Mouse (Mus musculus): ENCODE results near the gene Dio1.
A peak's percentile ranks its signal among the peaks of the same experiment; 100 is the strongest.

Dio1 gene

GRCm38 (mm10) chr4:107274511-107274910 is 32.5 kb downstream of the Dio1 start:
- Histone ChIP-seq H3K27me3 (ENCODE audit: insufficient read depth, low read length) (no peaks in the 10 kb centered on the region), H3K4me1 (replicated peaks; ENCODE audit: low read depth, low read length) (peaks cover 7% of the 10 kb centered on the region), H3K36me3 (ENCODE audit: insufficient read depth, low read length) (no peaks in the 10 kb centered on the region), H3K9me3 (ENCODE audit: low read length) (no peaks in the 10 kb centered on the region), H3K4me3 (replicated peaks; ENCODE audit: low read length) (no peak overlapping the region)
- TF ChIP-seq CTCF (conservative IDR thresholded peaks at IDR 0.05; ENCODE audit: low read length): no peak
- TF ChIP-seq POU5F1 (IDR thresholded peaks at IDR 0.05; ENCODE audit: borderline replicate concordance, low read length): no peak
- TF ChIP-seq NANOG (IDR thresholded peaks at IDR 0.05; ENCODE audit: borderline replicate concordance, low read length): no peak

- TF ChIP-seq NANOG (IDR thresholded peaks at IDR 0.05; ENCODE audit: borderline replicate concordance, low read length) (no peak), CTCF (conservative IDR thresholded peaks at IDR 0.05; ENCODE audit: low read length) (no peak), POU5F1 (IDR thresholded peaks at IDR 0.05; ENCODE audit: borderline replicate concordance, low read length) (no peak)
- H3K9me3 ChIP-seq (ENCODE audit: low read length): no peaks in the 10 kb centered on the region
- no peak overlapping the region for H3K4me3 ChIP-seq (replicated peaks; ENCODE audit: low read length)
- no peaks in the 10 kb centered on the region for H3K36me3 ChIP-seq (ENCODE audit: insufficient read depth, low read length)
- H3K4me1 ChIP-seq (replicated peaks; ENCODE audit: low read depth, low read length): peaks cover 6% of the 10 kb centered on the region
- no peaks in the 10 kb centered on the region for H3K27me3 ChIP-seq (ENCODE audit: insufficient read depth, low read length)
Observed at GRCm38 (mm10) chr4:107273683-107274082, 33.3 kb downstream of the Dio1 start.

- Histone ChIP-seq H3K27me3 (ENCODE audit: insufficient read depth, low read length) (no peaks in the 10 kb centered on the region), H3K4me3 (replicated peaks; ENCODE audit: low read length) (no peak overlapping the region), H3K4me1 (replicated peaks; ENCODE audit: low read depth, low read length) (no peaks in the 10 kb centered on the region), H3K36me3 (ENCODE audit: insufficient read depth, low read length) (no peaks in the 10 kb centered on the region), H3K9me3 (ENCODE audit: low read length) (peaks cover under 1% of the 10 kb centered on the region; the same call in 1 of the 2 replicates)
- TF ChIP-seq POU5F1 (IDR thresholded peaks at IDR 0.05; ENCODE audit: borderline replicate concordance, low read length) (no peak), NANOG (IDR thresholded peaks at IDR 0.05; ENCODE audit: borderline replicate concordance, low read length) (no peak), CTCF (conservative IDR thresholded peaks at IDR 0.05; ENCODE audit: low read length) (no peak)
Observed at GRCm38 (mm10) chr4:107260001-107260400, 47.0 kb downstream of the Dio1 start.

GRCm38 (mm10) chr4:107254414-107254813 is 52.6 kb downstream of the Dio1 start:
- TF ChIP-seq POU5F1 (IDR thresholded peaks at IDR 0.05; ENCODE audit: borderline replicate concordance, low read length) (no peak), CTCF (conservative IDR thresholded peaks at IDR 0.05; ENCODE audit: low read length) (no peak), NANOG (IDR thresholded peaks at IDR 0.05; ENCODE audit: borderline replicate concordance, low read length) (no peak)
- no peaks in the 10 kb centered on the region for H3K36me3 ChIP-seq (ENCODE audit: insufficient read depth, low read length)
- H3K4me3 ChIP-seq (replicated peaks; ENCODE audit: low read length): peak overlapping the region; percentile 87
- peaks cover 22% of the 10 kb centered on the region for H3K4me1 ChIP-seq (replicated peaks; ENCODE audit: low read depth, low read length)
- H3K9me3 ChIP-seq (ENCODE audit: low read length): no peaks in the 10 kb centered on the region
- no peaks in the 10 kb centered on the region for H3K27me3 ChIP-seq (ENCODE audit: insufficient read depth, low read length)

GRCm38 (mm10) chr4:107253125-107254091 is 53.6 kb downstream of the Dio1 start, which contains the start of the genes Lrrc42 and Hspb11:
Gene Lrrc42 (minus strand): TSS chr4:107253532.
Gene Hspb11 (plus strand): TSS chr4:107253593.
- TF ChIP-seq NANOG (IDR thresholded peaks at IDR 0.05; ENCODE audit: borderline replicate concordance, low read length) (no peak), CTCF (conservative IDR thresholded peaks at IDR 0.05; ENCODE audit: low read length) (no peak), POU5F1 (IDR thresholded peaks at IDR 0.05; ENCODE audit: borderline replicate concordance, low read length) (no peak)
- no peaks in the 10 kb centered on the region for H3K36me3 ChIP-seq (ENCODE audit: insufficient read depth, low read length)

GRCm38 (mm10) chr4:107252522-107252921 is 54.4 kb downstream of the Dio1 start:
- H3K36me3 ChIP-seq (ENCODE audit: insufficient read depth, low read length): peaks cover 2% of the 10 kb centered on the region; the same call in 1 of the 2 replicates
- H3K27me3 ChIP-seq (ENCODE audit: insufficient read depth, low read length): no peaks in the 10 kb centered on the region
- peaks cover 25% of the 10 kb centered on the region for H3K4me1 ChIP-seq (replicated peaks; ENCODE audit: low read depth, low read length)
- TF ChIP-seq POU5F1 (IDR thresholded peaks at IDR 0.05; ENCODE audit: borderline replicate concordance, low read length): no peak
- TF ChIP-seq CTCF (conservative IDR thresholded peaks at IDR 0.05; ENCODE audit: low read length): no peak
- H3K9me3 ChIP-seq (ENCODE audit: low read length): no peaks in the 10 kb centered on the region
- H3K4me3 ChIP-seq (replicated peaks; ENCODE audit: low read length): peak overlapping the region; percentile 87

More at GRCm38 (mm10) chr4:107253125-107254091, 53.6 kb downstream of the Dio1 start, which contains the start of the genes Lrrc42 and Hspb11:
- Histone ChIP-seq H3K4me3 (replicated peaks; ENCODE audit: low read length) (peak within 1 kb of the TSS; percentile 87), H3K9me3 (ENCODE audit: low read length) (no peaks in the 10 kb centered on the region), H3K27me3 (ENCODE audit: insufficient read depth, low read length) (no peaks in the 10 kb centered on the region), H3K4me1 (replicated peaks; ENCODE audit: low read depth, low read length) (peaks cover 25% of the 10 kb centered on the region)

GRCm38 (mm10) chr4:107250494-107250893 is 56.5 kb downstream of the Dio1 start:
- Histone ChIP-seq H3K36me3 (ENCODE audit: insufficient read depth, low read length) (peaks cover 17% of the 10 kb centered on the region), H3K27me3 (ENCODE audit: insufficient read depth, low read length) (no peaks in the 10 kb centered on the region), H3K9me3 (ENCODE audit: low read length) (no peaks in the 10 kb centered on the region), H3K4me3 (replicated peaks; ENCODE audit: low read length) (no peak overlapping the region), H3K4me1 (replicated peaks; ENCODE audit: low read depth, low read length) (peaks cover 28% of the 10 kb centered on the region)
- TF ChIP-seq POU5F1 (IDR thresholded peaks at IDR 0.05; ENCODE audit: borderline replicate concordance, low read length): no peak
- no peak for TF ChIP-seq NANOG (IDR thresholded peaks at IDR 0.05; ENCODE audit: borderline replicate concordance, low read length)
- TF ChIP-seq CTCF (conservative IDR thresholded peaks at IDR 0.05; ENCODE audit: low read length): no peak; the same call in 1 of the 2 replicates

- Histone ChIP-seq H3K4me3 (replicated peaks; ENCODE audit: low read length) (no peak overlapping the region), H3K9me3 (ENCODE audit: low read length) (no peaks in the 10 kb centered on the region), H3K4me1 (replicated peaks; ENCODE audit: low read depth, low read length) (peaks cover 26% of the 10 kb centered on the region), H3K27me3 (ENCODE audit: insufficient read depth, low read length) (no peaks in the 10 kb centered on the region), H3K36me3 (ENCODE audit: insufficient read depth, low read length) (peaks cover 27% of the 10 kb centered on the region)
- TF ChIP-seq POU5F1 (IDR thresholded peaks at IDR 0.05; ENCODE audit: borderline replicate concordance, low read length): no peak
- no peak for TF ChIP-seq NANOG (IDR thresholded peaks at IDR 0.05; ENCODE audit: borderline replicate concordance, low read length)
- no peak for TF ChIP-seq CTCF (conservative IDR thresholded peaks at IDR 0.05; ENCODE audit: low read length)
Observed at GRCm38 (mm10) chr4:107249471-107249870, 57.5 kb downstream of the Dio1 start.
